23 mouse cellular contexts compared by ENCODE assay signal in the genomic region with DNA sequence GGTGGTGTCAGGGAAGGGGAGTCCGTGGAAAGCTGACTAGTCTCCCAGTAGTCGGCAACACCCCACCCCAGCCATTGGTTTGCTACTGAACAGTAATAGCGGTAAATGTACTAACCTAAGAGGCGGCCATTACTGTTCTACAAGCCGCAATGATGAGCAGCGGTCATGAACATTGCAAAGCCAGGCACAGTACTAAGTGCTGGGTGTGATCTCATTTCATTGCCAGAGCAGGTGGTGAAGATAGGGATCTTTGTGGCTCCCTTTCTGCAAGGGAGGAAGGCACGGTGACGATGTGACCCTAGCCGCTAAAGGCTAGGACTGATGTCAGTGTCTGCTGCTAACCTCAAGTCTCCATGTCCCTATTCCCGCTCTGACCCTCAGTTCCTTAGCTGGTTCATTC. TPM values are rescaled to one million over a fixed set of nuclear protein-coding genes. Genes with fewer than 3 reads are reported as not detected.
DNase-seq lines count a peak whose midpoint lies in the region; ATAC-seq lines count a peak whose summit lies in the region.
"Had no signal": no experiment of that assay in that cellular context is flagged by ENCODE, and none has a peak within 500 bp of the region (broad histone marks: within the 10 kb centered on the region; RNA-seq: fewer than 3 reads in every experiment).

No protein-coding gene starts in this region.

- no peak overlapping the region for H3K27ac ChIP-seq in heart, embryonic 10.5 days
- H3K27ac ChIP-seq: embryonic facial prominence, embryonic 15.5 days; forebrain, embryonic 10.5 days; forebrain, embryonic 15.5 days; heart, embryonic 15.5 days; hindbrain, embryonic 15.5 days had no signal

- peak; percentile 39 for ATAC-seq in megakaryocyte, adult 5-6 weeks (ENCODE audit: poor library complexity, severe bottlenecking)
- ATAC-seq: forebrain, embryonic 15.5 days; inflammation-experienced regulatory T-cells, adult 6 months; Patski had no signal

- 93% methylated on average over 10 of the region's 10 CpGs for WGBS in heart, embryonic 10.5 days

- no peak overlapping the region for H3K4me3 ChIP-seq in heart, embryonic 10.5 days
- H3K4me3 ChIP-seq: embryonic facial prominence, embryonic 15.5 days; erythroblast, embryonic 14.5 days; forebrain, embryonic 10.5 days; forebrain, embryonic 15.5 days; heart, embryonic 15.5 days; hindbrain, embryonic 15.5 days had no signal

- no peaks in the 10 kb centered on the region for H3K27me3 ChIP-seq in heart, embryonic 10.5 days (ENCODE audit: insufficient read depth, poor library complexity, severe bottlenecking)
- H3K27me3 ChIP-seq: CH12.LX; embryonic facial prominence, embryonic 15.5 days; forebrain, embryonic 15.5 days; heart, embryonic 15.5 days; hindbrain, embryonic 15.5 days; Patski had no signal

- no peaks in the 10 kb centered on the region for H3K9me3 ChIP-seq in heart, embryonic 10.5 days
- H3K9me3 ChIP-seq: embryonic facial prominence, embryonic 15.5 days; forebrain, embryonic 10.5 days; forebrain, embryonic 15.5 days; heart, embryonic 15.5 days; hindbrain, embryonic 15.5 days had no signal

- intact Hi-C loops in heart, postnatal 25 days (cut with DNase I) = loop anchor here (5.0 kb wide), 1 partner anchor 60 kb away; no protein-coding TSS in a partner anchor

- H3K36me3 ChIP-seq in heart, embryonic 10.5 days = peaks cover 28% of the 10 kb centered on the region
- H3K36me3 ChIP-seq: forebrain, embryonic 10.5 days; forebrain, embryonic 15.5 days had no signal

- peak; percentile 73 for DNase-seq in CD4-positive helper T cell, adult 2 months (ENCODE audit: low read depth, low spot score)
- peak; percentile 66 for DNase-seq in thymus, postnatal 14 days
- no peak for DNase-seq in heart, postnatal 25 days (ENCODE audit: low spot score)
- no peak for DNase-seq in lung, postnatal 25 days (ENCODE audit: low spot score)
- no peak for DNase-seq in heart, embryonic 10.5 days (ENCODE audit: low spot score)
- DNase-seq: adrenal gland, adult 2 months; adrenal gland, postnatal 36 days; cerebellum, adult 8-10 months; cerebellum, postnatal 14 days; embryo, embryonic 11 days; gastrocnemius, postnatal 10 days; heart, adult 18-20 months; heart, postnatal 14 days had no signal

- H3K4me1 ChIP-seq in heart, embryonic 10.5 days = peaks cover 19% of the 10 kb centered on the region; the same call in 1 of the 2 replicates
- H3K4me1 ChIP-seq: forebrain, embryonic 15.5 days had no signal

RNA-seq across cellular contexts. Expression of a gene that starts 33.5 kb away (rescaled TPM):
- 15.6 and 18.1 TPM in 2 replicates for total RNA-seq in megakaryocyte, adult 5-6 weeks (2015)
- total RNA-seq in megakaryocyte, adult 5-6 weeks (2017) = 33.3 and 38.9 TPM in 2 replicates
- 1 to 10 TPM; 8.8 to 9.2 TPM for total RNA-seq in heart, postnatal 25 days (2021)
- polyA plus RNA-seq in heart, embryonic 10.5 days (2016; fragmentation: Nextera tagmentation; extraction: Ambion mirVana) = 0.63 and 0.68 TPM in 2 replicates

RNA-seq across cellular contexts. Expression of a gene that starts 54.1 kb away (rescaled TPM):
- total RNA-seq in megakaryocyte, adult 5-6 weeks (2015) = 10.6 and 11.5 TPM in 2 replicates
- 31.5 and 41.2 TPM in 2 replicates for total RNA-seq in megakaryocyte, adult 5-6 weeks (2017)
- total RNA-seq in heart, postnatal 25 days (2021) = 1 to 10 TPM in 1 of 2 experiments, under 1 TPM in 1; 0.55 to 1.0 TPM
- 4.7 and 7.1 TPM in 2 replicates for polyA plus RNA-seq in heart, embryonic 10.5 days (2016; fragmentation: Nextera tagmentation; extraction: Ambion mirVana)
- polyA plus RNA-seq: Patski had no signal

Comparison
In these comparisons a context has a peak if more than half of its experiments do, and no peak if none do; other contexts are left out.
1. DNase-seq: peak in CD4-positive helper T cell, adult 2 months (single experiment) and thymus, postnatal 14 days (single experiment); none in heart, postnatal 25 days (single experiment), lung, postnatal 25 days (single experiment) and heart, embryonic 10.5 days (single experiment).
2. RNA of a gene that starts 54.1 kb away (total RNA-seq): 10.6 to 41.2 TPM in megakaryocyte, adult 5-6 weeks; 0.55 to 1.0 TPM in heart, postnatal 25 days; every median in the first group is over 4 times any median in the second.